Mouse (Mus musculus) ovary, adult 2 months (tissue): ENCODE results near the gene Cabp5. TPM values are rescaled to one million over a fixed set of nuclear protein-coding genes. Genes with fewer than 3 reads are reported as not detected.

Experiments
- polyA plus RNA-seq: library from polyadenylated mRNA; depleted of rRNA; stranded (reverse); fragments of >200 nt; gene quantifications from 2 replicates; pipeline ENCODE4 v1.2.3, GENCODE M21; 2012; rRNA removed

Cabp5 gene
- not detected in 2 replicates for polyA plus RNA-seq

GRCm38 (mm10) chr7:13397832-13398231 lies at the start of gene Cabp5:
Cabp5 (plus strand) TSS chr7:13398132.

GRCm38 (mm10) chr7:13450541-13450940 lies 52.6 kb downstream of the Cabp5 start, which contains the start of gene Bsph1:
Bsph1 (plus strand) TSS chr7:13450841.

Other genes with a start within 250 kb of the Cabp5 start
- gene Vmn1r88, start 238.6 kb upstream of the Cabp5 start, polyA plus RNA-seq, result not detected in 2 replicates
- gene Vmn1r89, start 185.1 kb upstream of the Cabp5 start, polyA plus RNA-seq, result not detected in 2 replicates
- gene Lig1, start 120.8 kb upstream of the Cabp5 start, polyA plus RNA-seq, result 10.6 and 15.3 TPM in 2 replicates
- gene Zswim9, start 119.4 kb upstream of the Cabp5 start, polyA plus RNA-seq, result 5.8 and 5.9 TPM in 2 replicates
- 3.1 and 4.4 TPM in 2 replicates for gene Pla2g4c, start 73.5 kb upstream of the Cabp5 start, polyA plus RNA-seq
- gene Bsph1, start 52.7 kb downstream of the Cabp5 start, polyA plus RNA-seq, result not detected in 2 replicates
- gene Bsph2, start 172.9 kb downstream of the Cabp5 start, polyA plus RNA-seq, result not detected in 2 replicates
- not detected in 2 replicates for gene Sult2a5, start 225.8 kb downstream of the Cabp5 start, polyA plus RNA-seq